ENCODE assay signal across 8 mouse cellular contexts in genomic region chr6:50776236-50776832, GRCm38 (mm10).
A peak's percentile ranks its signal among the peaks of the same experiment; 100 is the strongest.
DNase-seq lines count a peak whose midpoint lies in the region; ATAC-seq and TF ChIP-seq lines count a peak whose summit lies in the region.
"Had no signal": no experiment of that assay in that cellular context is flagged by ENCODE, and none has a peak within 500 bp of the region (broad histone marks: within the 10 kb centered on the region; RNA-seq: fewer than 3 reads in every experiment).

No protein-coding gene starts in this region.

- no peak for TF ChIP-seq POLR2A in brain, embryonic 14.5 days (IDR thresholded peaks at IDR 0.05; ENCODE audit: borderline replicate concordance, extremely low read depth, insufficient read depth, insufficient read length, poor library complexity, severe bottlenecking)

- DNase-seq in ES-CJ7 (ENCODE audit: low read depth, low spot score) = peak; percentile 10
- DNase-seq in brain, embryonic 14.5 days (ENCODE audit: low read depth) = peak; percentile 70
- DNase-seq in midbrain, embryonic 11.5 days (ENCODE audit: low spot score, missing footprints) = peak; percentile 93
- no peak for DNase-seq in liver, embryonic 11.5 days (ENCODE audit: low spot score)
- no peak for DNase-seq in urinary bladder, postnatal 25 days (ENCODE audit: low spot score)
- DNase-seq in kidney, adult 11 months = no peak
- DNase-seq: gastrocnemius, postnatal 36 days had no signal

- H3K27ac ChIP-seq in forebrain, embryonic 16.5 days (ENCODE audit: low read length) = peak overlapping the region; percentile 92
- H3K27ac ChIP-seq in midbrain, embryonic 11.5 days (ENCODE audit: low read depth, low read length) = peak overlapping the region; percentile 89
- H3K27ac ChIP-seq in liver, embryonic 11.5 days (ENCODE audit: low read depth, low read length) = no peak overlapping the region

- no peaks in the 10 kb centered on the region for H3K36me3 ChIP-seq in forebrain, embryonic 16.5 days (ENCODE audit: control insufficient read depth, insufficient read depth)
- no peaks in the 10 kb centered on the region for H3K36me3 ChIP-seq in midbrain, embryonic 11.5 days (ENCODE audit: control insufficient read depth, insufficient read depth, low read length)
- no peaks in the 10 kb centered on the region for H3K36me3 ChIP-seq in liver, embryonic 11.5 days (ENCODE audit: control insufficient read depth, insufficient read depth, low read length)

- 15% methylated on average over 11 of the region's 11 CpGs for WGBS in forebrain, embryonic 16.5 days
- WGBS in midbrain, embryonic 11.5 days = 41% methylated on average over 11 of the region's 11 CpGs
- WGBS in liver, embryonic 11.5 days = 65% methylated on average over 11 of the region's 11 CpGs

- H3K4me3 ChIP-seq in forebrain, embryonic 16.5 days (replicated peaks; ENCODE audit: low read length) = no peak overlapping the region
- no peak overlapping the region for H3K4me3 ChIP-seq in midbrain, embryonic 11.5 days (ENCODE audit: low read depth, low read length)
- H3K4me3 ChIP-seq in liver, embryonic 11.5 days (ENCODE audit: low read depth, low read length) = no peak overlapping the region

- H3K9ac ChIP-seq in forebrain, embryonic 16.5 days (replicated peaks; ENCODE audit: low read depth, low read length) = peak overlapping the region; percentile 23; the same call in 1 of the 2 replicates
- peak overlapping the region; percentile 43; the same call in 1 of the 2 replicates for H3K9ac ChIP-seq in midbrain, embryonic 11.5 days (ENCODE audit: low read length)
- H3K9ac ChIP-seq in liver, embryonic 11.5 days (ENCODE audit: low read depth, low read length) = no peak overlapping the region

- no peaks in the 10 kb centered on the region for H3K9me3 ChIP-seq in forebrain, embryonic 16.5 days (ENCODE audit: control insufficient read depth, low read length)
- no peaks in the 10 kb centered on the region for H3K9me3 ChIP-seq in midbrain, embryonic 11.5 days (ENCODE audit: control insufficient read depth, low read length)
- H3K9me3 ChIP-seq in liver, embryonic 11.5 days (ENCODE audit: control insufficient read depth, low read length) = no peaks in the 10 kb centered on the region

- peak overlapping the region; percentile 49 for H3K4me2 ChIP-seq in forebrain, embryonic 16.5 days (ENCODE audit: low read length)
- peak overlapping the region; percentile 27 for H3K4me2 ChIP-seq in midbrain, embryonic 11.5 days
- H3K4me2 ChIP-seq in liver, embryonic 11.5 days = no peak overlapping the region

- H3K27me3 ChIP-seq in forebrain, embryonic 16.5 days (replicated peaks; ENCODE audit: control insufficient read depth, insufficient read depth, low read length) = no peaks in the 10 kb centered on the region
- H3K27me3 ChIP-seq in midbrain, embryonic 11.5 days (ENCODE audit: control insufficient read depth, insufficient read depth, low read length) = no peaks in the 10 kb centered on the region
- no peaks in the 10 kb centered on the region for H3K27me3 ChIP-seq in liver, embryonic 11.5 days (replicated peaks; ENCODE audit: control insufficient read depth, insufficient read depth, low read length)

- peak; percentile 17; the same call in 1 of the 2 replicates for ATAC-seq in forebrain, embryonic 16.5 days
- peak; percentile 47 for ATAC-seq in midbrain, embryonic 11.5 days (ENCODE audit: low FRiP score)
- no peak for ATAC-seq in liver, embryonic 11.5 days (replicated peaks; ENCODE audit: low FRiP score)

- no peak for TF ChIP-seq CTCF in brain, embryonic 14.5 days (IDR thresholded peaks at IDR 0.05; ENCODE audit: borderline replicate concordance, extremely low read depth, insufficient read depth, insufficient read length)

- peaks cover 32% of the 10 kb centered on the region for H3K4me1 ChIP-seq in forebrain, embryonic 16.5 days (replicated peaks; ENCODE audit: control insufficient read depth, insufficient read depth, low read length)
- peaks cover 27% of the 10 kb centered on the region for H3K4me1 ChIP-seq in midbrain, embryonic 11.5 days (ENCODE audit: control insufficient read depth, insufficient read depth, low read length)
- H3K4me1 ChIP-seq in liver, embryonic 11.5 days (replicated peaks; ENCODE audit: control insufficient read depth, insufficient read depth, low read length) = no peaks in the 10 kb centered on the region

Comparison
In these comparisons a context has a peak if more than half of its experiments do, and no peak if none do; other contexts are left out.
1. DNase-seq: peak in ES-CJ7 (single experiment), brain, embryonic 14.5 days (single experiment) and midbrain, embryonic 11.5 days (single experiment); none in liver, embryonic 11.5 days (single experiment), urinary bladder, postnatal 25 days (single experiment) and kidney, adult 11 months (single experiment).